Mouse (Mus musculus): ENCODE results near the gene Timm50. TPM values are rescaled to one million over a fixed set of nuclear protein-coding genes. Genes with fewer than 3 reads are reported as not detected.

Timm50 gene
- polyA plus RNA-seq (2011; ENCODE audit: insufficient read length, low read depth, missing spikeins), result 37.5 and 40.3 TPM in 2 replicates

DNA sequence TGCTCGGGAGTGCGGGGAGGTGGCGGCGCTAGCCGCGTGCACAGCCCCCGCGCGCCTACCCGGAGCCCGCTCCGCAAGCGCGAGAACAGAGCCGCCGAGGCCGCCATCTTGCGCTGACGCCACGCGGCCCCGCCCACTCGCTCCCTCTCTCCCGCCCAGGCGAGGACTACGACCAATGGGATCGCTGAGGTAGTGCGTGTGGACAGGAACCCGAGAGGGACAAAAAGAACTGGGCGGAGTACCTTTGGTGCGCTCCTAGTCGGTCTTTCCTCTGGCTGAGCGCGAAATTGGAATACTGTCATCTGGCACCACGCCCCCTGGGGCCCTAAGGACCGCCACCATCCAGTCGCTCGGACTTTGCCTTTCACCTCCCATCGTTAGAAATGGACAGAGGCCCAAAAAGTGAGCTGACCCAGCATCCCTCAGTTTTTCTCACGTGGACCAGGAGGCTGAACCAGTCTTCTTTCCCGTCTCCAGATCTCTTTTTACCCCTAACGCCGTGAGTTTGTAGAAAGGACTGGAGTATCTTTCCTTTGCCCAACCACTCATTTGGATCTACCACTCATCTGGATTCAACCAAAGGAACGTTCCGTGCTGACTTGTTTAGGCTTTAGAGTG is at the start of gene Timm50:
Gene Timm50 (minus strand): TSS at position 147 of the 618 bp plus-strand sequence.
- Histone ChIP-seq H3K4me1 (ENCODE audit: control insufficient read depth, insufficient read depth, low read length) (no peaks in the 10 kb centered on the region), H3K27ac (ENCODE audit: insufficient read depth, low read length) (no peak within 1 kb of the TSS), H3K4me3 (ENCODE audit: insufficient read depth, low read length) (peak within 1 kb of the TSS; percentile 82)
- TF ChIP-seq CTCF (IDR thresholded peaks at IDR 0.05; ENCODE audit: borderline replicate concordance, insufficient read depth, low read length) (no peak), POLR2A (IDR thresholded peaks at IDR 0.05; ENCODE audit: low read depth, low read length) (peak; percentile 79)

DNA sequence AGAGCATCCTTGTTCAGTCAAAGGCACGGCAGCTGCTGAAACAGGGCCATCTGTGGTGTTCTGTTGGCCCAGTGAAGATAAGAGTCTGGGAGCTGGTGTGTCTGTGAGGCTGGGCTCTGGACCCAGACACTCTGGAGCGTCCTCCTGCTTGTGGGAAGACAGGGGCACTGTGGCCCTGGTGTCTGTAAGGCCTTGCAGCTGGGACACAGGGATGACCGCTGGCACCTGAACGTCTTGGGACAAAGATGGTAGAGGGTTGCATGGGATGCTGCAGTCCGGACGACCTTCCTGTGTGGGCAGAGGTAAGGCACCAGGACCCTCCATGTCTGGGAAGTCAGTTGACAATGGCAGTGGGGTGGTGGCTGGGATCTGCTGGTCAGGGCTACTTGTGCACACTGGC is 48.4 kb upstream of the Timm50 start:
- no peak for TF ChIP-seq POLR2A (IDR thresholded peaks at IDR 0.05; ENCODE audit: low read depth, low read length)
- TF ChIP-seq CTCF (IDR thresholded peaks at IDR 0.05; ENCODE audit: borderline replicate concordance, insufficient read depth, low read length), result no peak
- Histone ChIP-seq H3K4me1 (ENCODE audit: control insufficient read depth, insufficient read depth, low read length) (peaks cover 24% of the 10 kb centered on the region), H3K4me3 (ENCODE audit: insufficient read depth, low read length) (no peak overlapping the region), H3K27ac (ENCODE audit: insufficient read depth, low read length) (no peak overlapping the region)

DNA sequence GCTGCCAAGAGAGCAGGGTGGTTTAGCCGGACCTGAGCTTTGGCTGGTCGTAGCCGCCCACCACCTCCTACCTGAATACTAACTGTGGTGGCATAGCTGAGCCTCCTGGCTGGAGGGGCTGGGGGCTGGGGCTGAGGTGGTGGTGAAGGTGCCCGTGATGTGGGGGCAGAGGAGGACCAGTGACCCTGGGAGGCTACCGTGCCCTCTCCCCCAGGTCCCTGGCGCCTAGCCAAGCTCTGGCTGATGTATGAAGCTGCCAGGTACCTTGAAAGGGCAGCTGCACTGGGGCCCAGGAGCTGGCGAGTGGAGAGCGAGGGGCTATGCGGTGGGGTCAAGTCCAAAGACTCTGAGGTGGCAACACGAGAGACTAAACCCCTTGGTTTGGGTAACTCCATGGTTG is 48.0 kb upstream of the Timm50 start:
- Histone ChIP-seq H3K4me3 (ENCODE audit: insufficient read depth, low read length) (no peak overlapping the region), H3K27ac (ENCODE audit: insufficient read depth, low read length) (no peak overlapping the region), H3K4me1 (ENCODE audit: control insufficient read depth, insufficient read depth, low read length) (peaks cover 24% of the 10 kb centered on the region)
- TF ChIP-seq POLR2A (IDR thresholded peaks at IDR 0.05; ENCODE audit: low read depth, low read length) (no peak), CTCF (IDR thresholded peaks at IDR 0.05; ENCODE audit: borderline replicate concordance, insufficient read depth, low read length) (no peak)

DNA sequence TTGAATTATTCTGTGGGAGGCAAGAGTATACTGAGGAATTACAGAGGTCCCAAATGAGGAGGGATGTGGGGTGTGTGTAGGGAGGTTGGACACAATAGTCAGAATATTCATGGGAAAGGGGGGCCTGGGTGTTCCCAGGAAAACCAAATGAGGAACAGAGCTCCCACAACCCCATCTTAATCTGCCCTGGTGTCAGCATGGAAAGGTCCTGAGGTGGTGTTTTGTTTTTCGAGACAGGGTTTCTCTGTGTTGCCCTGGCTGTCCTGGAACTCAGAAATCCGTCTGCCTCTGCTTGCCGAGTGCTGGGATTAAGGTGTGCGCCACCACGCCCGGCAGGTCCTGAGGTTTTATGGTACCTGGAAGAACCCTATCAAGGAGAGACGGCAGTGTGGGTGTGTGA is 46.6 kb upstream of the Timm50 start:
- Histone ChIP-seq H3K27ac (ENCODE audit: insufficient read depth, low read length) (peak overlapping the region; percentile 88), H3K4me1 (ENCODE audit: control insufficient read depth, insufficient read depth, low read length) (peaks cover 24% of the 10 kb centered on the region), H3K4me3 (ENCODE audit: insufficient read depth, low read length) (no peak overlapping the region)
- TF ChIP-seq CTCF (IDR thresholded peaks at IDR 0.05; ENCODE audit: borderline replicate concordance, insufficient read depth, low read length) (no peak), POLR2A (IDR thresholded peaks at IDR 0.05; ENCODE audit: low read depth, low read length) (no peak)

DNA sequence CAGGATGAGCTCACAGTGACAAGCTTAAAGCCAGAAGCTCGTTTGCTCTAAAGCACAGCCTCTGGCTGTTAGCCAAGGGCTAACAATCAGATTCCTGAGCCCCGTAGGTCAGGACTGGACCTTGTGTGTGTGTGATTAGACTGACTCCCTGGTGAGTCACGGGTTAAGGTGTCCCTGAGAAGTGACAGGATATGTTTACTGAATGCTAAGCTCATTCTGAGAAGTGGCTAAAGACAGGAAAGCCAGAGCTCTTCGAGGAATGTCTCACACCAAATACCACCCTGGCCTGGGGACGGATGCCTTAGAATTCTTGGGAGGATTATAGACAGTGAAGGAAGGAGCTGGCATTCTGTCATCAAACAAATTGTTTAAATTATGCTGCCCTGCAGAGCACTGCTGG is 46.1 kb upstream of the Timm50 start:
- H3K27ac ChIP-seq (ENCODE audit: insufficient read depth, low read length), result peak overlapping the region; percentile 88
- H3K4me3 ChIP-seq (ENCODE audit: insufficient read depth, low read length), result no peak overlapping the region
- TF ChIP-seq CTCF (IDR thresholded peaks at IDR 0.05; ENCODE audit: borderline replicate concordance, insufficient read depth, low read length) (no peak), POLR2A (IDR thresholded peaks at IDR 0.05; ENCODE audit: low read depth, low read length) (no peak; the same call in 1 of the 2 replicates)

DNA sequence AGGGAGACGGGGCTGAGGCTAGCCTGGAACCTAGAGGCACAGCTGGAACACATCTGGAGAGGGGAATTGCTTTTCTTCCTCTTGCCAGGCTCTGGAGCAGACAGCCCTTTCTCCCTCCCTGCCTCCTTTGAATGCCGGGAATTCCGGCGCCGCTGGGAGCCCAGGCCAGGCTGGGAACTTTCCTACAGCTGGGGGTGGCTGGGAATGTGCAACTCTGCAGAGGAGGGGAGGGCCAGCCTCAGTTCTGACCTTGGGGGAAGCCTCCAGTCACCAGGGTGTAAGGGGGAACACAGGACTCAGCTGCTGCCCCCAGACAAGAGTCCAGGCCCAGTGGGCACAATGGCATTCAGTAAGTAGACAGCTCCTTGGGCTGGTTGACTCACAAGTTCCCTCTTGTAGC is 45.1 kb upstream of the Timm50 start:
- Histone ChIP-seq H3K27ac (ENCODE audit: insufficient read depth, low read length) (peak overlapping the region; percentile 88), H3K4me3 (ENCODE audit: insufficient read depth, low read length) (no peak overlapping the region), H3K4me1 (ENCODE audit: control insufficient read depth, insufficient read depth, low read length) (peaks cover 24% of the 10 kb centered on the region)
- TF ChIP-seq POLR2A (IDR thresholded peaks at IDR 0.05; ENCODE audit: low read depth, low read length) (no peak), CTCF (IDR thresholded peaks at IDR 0.05; ENCODE audit: borderline replicate concordance, insufficient read depth, low read length) (no peak)

More for the DNA sequence above, 46.1 kb upstream of the Timm50 start:
- H3K4me1 ChIP-seq (ENCODE audit: control insufficient read depth, insufficient read depth, low read length), result peaks cover 24% of the 10 kb centered on the region

DNA sequence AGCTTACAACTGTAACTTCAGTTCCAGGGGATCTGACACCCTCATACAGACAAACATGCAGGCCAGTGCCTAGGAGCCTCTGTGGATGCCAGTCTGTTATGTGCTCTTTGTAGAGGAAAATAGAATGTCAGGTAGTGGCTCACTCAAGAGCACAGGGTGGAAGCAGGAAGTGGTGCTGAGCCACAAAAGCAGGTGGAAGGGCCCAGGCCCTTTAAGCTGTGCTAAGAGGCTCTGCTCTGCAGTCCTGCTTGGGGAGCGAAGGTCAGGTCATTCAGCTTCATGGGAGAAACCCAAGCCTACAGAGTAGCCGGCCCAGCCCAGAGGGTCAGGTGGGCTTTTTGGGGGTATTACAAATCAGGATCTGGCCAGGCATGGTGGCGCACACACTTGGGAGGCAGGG is 43.3 kb upstream of the Timm50 start:
- no peak overlapping the region for H3K4me3 ChIP-seq (ENCODE audit: insufficient read depth, low read length)
- H3K4me1 ChIP-seq (ENCODE audit: control insufficient read depth, insufficient read depth, low read length), result peaks cover 24% of the 10 kb centered on the region
- H3K27ac ChIP-seq (ENCODE audit: insufficient read depth, low read length), result no peak overlapping the region
- TF ChIP-seq CTCF (IDR thresholded peaks at IDR 0.05; ENCODE audit: borderline replicate concordance, insufficient read depth, low read length), result no peak
- no peak; the same call in 1 of the 2 replicates for TF ChIP-seq POLR2A (IDR thresholded peaks at IDR 0.05; ENCODE audit: low read depth, low read length)

DNA sequence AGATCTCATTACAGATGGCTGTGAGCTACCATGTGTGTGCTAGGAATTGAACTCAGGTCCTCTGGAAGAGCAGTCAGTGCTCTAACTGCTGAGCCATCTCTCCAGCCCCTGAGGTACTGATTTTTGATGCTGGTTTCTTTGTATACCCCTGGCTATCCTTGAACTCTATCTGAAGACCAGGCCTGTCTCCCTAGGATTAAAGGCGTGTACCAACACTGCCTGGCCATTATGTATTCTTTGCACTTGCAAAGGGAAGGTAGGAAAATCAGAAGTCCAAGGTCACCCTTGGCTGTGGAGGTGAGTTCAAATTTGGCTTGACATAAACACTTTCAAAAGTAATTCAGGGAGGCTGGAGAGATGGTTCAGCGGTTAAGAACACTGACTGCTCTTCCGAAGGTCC is 42.7 kb upstream of the Timm50 start:
- TF ChIP-seq POLR2A (IDR thresholded peaks at IDR 0.05; ENCODE audit: low read depth, low read length), result no peak
- no peak for TF ChIP-seq CTCF (IDR thresholded peaks at IDR 0.05; ENCODE audit: borderline replicate concordance, insufficient read depth, low read length)
- H3K27ac ChIP-seq (ENCODE audit: insufficient read depth, low read length), result no peak overlapping the region

DNA sequence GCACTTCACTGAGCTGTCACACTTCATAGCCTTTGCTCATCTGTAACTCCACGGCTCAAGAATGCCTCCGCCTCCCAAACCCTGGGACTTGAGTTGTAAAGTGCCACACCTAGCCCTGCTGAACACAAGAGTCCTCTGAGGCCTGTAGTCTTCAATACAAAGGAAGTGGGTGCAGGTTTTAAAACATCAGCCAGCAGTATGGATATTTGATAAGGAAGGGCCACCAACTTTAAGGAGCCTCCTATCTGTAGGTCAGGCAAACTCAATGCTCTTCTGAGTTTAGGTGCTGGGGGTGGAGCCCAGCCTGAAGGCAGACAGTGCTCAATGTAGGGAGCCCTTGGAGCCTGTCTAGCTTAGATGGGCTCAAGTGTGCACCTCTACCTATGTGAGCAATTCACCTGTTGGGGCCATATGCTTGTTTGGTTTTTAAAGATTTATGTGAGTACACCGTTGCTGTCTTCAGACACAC is 42.3 kb upstream of the Timm50 start:
- no peak overlapping the region for H3K27ac ChIP-seq (ENCODE audit: insufficient read depth, low read length)
- no peak for TF ChIP-seq POLR2A (IDR thresholded peaks at IDR 0.05; ENCODE audit: low read depth, low read length)
- no peak for TF ChIP-seq CTCF (IDR thresholded peaks at IDR 0.05; ENCODE audit: borderline replicate concordance, insufficient read depth, low read length)
- peaks cover 24% of the 10 kb centered on the region for H3K4me1 ChIP-seq (ENCODE audit: control insufficient read depth, insufficient read depth, low read length)
- no peak overlapping the region for H3K4me3 ChIP-seq (ENCODE audit: insufficient read depth, low read length)

More for the DNA sequence above, 42.7 kb upstream of the Timm50 start:
- Histone ChIP-seq H3K4me3 (ENCODE audit: insufficient read depth, low read length) (no peak overlapping the region), H3K4me1 (ENCODE audit: control insufficient read depth, insufficient read depth, low read length) (peaks cover 24% of the 10 kb centered on the region)

DNA sequence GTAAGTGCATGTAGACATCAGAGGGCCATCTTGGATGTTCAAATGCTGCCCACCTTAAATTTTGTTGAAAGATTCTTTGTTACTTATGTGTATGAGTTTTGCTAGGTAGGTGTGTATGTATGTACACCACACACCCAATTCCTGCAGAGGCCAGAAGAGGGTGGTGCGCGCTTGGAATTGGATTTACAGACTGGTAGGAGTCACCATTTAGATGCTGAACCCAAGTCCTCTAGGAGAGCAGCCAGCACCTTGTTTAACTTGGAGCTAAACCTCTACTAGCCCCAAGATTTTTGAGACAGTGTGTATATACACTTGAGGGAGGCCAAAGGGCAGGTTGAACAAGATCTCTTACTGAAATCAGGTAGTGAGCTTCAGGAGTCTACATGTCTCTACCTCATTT is 41.4 kb upstream of the Timm50 start:
- no peak for TF ChIP-seq CTCF (IDR thresholded peaks at IDR 0.05; ENCODE audit: borderline replicate concordance, insufficient read depth, low read length)
- 0 out of 2 replicates have a peak, but pooled peaks have one; percentile 4 for TF ChIP-seq POLR2A (IDR thresholded peaks at IDR 0.05; ENCODE audit: low read depth, low read length)
- no peak overlapping the region for H3K27ac ChIP-seq (ENCODE audit: insufficient read depth, low read length)
- H3K4me3 ChIP-seq (ENCODE audit: insufficient read depth, low read length), result no peak overlapping the region
- H3K4me1 ChIP-seq (ENCODE audit: control insufficient read depth, insufficient read depth, low read length), result peaks cover 16% of the 10 kb centered on the region

Measured in embryonic fibroblast, embryonic 13.5 days (primary cell).